Mouse (Mus musculus) heart, embryonic 16.5 days (tissue): ENCODE data around the gene Mn1. TPM values are rescaled to one million over a fixed set of nuclear protein-coding genes. Genes with fewer than 3 reads are reported as not detected.
A peak's percentile ranks its signal among the peaks of the same experiment; 100 is the strongest.

Experiments
- ATAC-seq: fragments of 200-750 bp; cut with Nextera tagmentation; replicated peaks from 2 replicates; pipeline ENCODE4 v1.8.0; 2017; ENCODE audit warnings: moderate number of reproducible peaks; ENCODE audit not compliant: insufficient read depth, low FRiP score; ENCODE audit errors: extremely low read depth
- H3K27ac ChIP-seq: fragments of 300-500 bp; sonication (generic); 2 replicates; pipeline ENCODE4 v1.5.1; 2014; ENCODE audit warnings: mild to moderate bottlenecking, low read length, control low read depth, moderate library complexity
- H3K27me3 ChIP-seq: fragments of 300-500 bp; sonication (generic); 2 replicates; pipeline ENCODE4 v1.6.1; 2014; ENCODE audit warnings: low read length, mixed read lengths; ENCODE audit not compliant: control insufficient read depth, insufficient read depth
- H3K36me3 ChIP-seq: fragments of 300-500 bp; sonication (generic); 2 replicates; pipeline ENCODE4 v1.6.1; 2014; ENCODE audit not compliant: control insufficient read depth, insufficient read depth
- H3K4me1 ChIP-seq: fragments of 300-500 bp; sonication (generic); 2 replicates; pipeline ENCODE4 v1.6.1; 2014; ENCODE audit warnings: low read length, mixed read lengths; ENCODE audit not compliant: control insufficient read depth, insufficient read depth
- H3K4me2 ChIP-seq: fragments of 300-500 bp; sonication (generic); 2 replicates; pipeline ENCODE4 v1.6.1; 2014; ENCODE audit warnings: low read depth, mild to moderate bottlenecking, control low read depth, low read length
- H3K4me3 ChIP-seq: fragments of 300-500 bp; sonication (generic); 2 replicates; pipeline ENCODE4 v1.5.1; 2014; ENCODE audit warnings: mild to moderate bottlenecking, control low read depth, low read length
- H3K9ac ChIP-seq: fragments of 300-500 bp; sonication (generic); 2 replicates; pipeline ENCODE4 v1.6.1; 2014; ENCODE audit warnings: low read length, control low read depth
- H3K9me3 ChIP-seq: fragments of 300-500 bp; sonication (generic); replicated peaks from 2 replicates; pipeline ENCODE4 v1.6.1; 2016; ENCODE audit warnings: low read length; ENCODE audit not compliant: control insufficient read depth
- WGBS: fragments of 180-500 bp; shearing (Covaris S2); extraction: QIAGEN DNeasy Blood & Tissue Kit; methylation state at CpG from one replicate; pipeline ENCODE4 v1.1.7; 2014; 5-methylcytosine and 5-hydroxymethylcytosine counted together
- polyA plus RNA-seq: library from polyadenylated mRNA; unstranded; fragments of >200 nt; fragmentation: Nextera tagmentation; extraction: Ambion mirVana; gene quantifications from 2 replicates; pipeline ENCODE4 v1.2.1, GENCODE M21; 2015

The Mn1 gene
- polyA plus RNA-seq, 1 experiment from 2014 or later: 5.4 TPM

DNA sequence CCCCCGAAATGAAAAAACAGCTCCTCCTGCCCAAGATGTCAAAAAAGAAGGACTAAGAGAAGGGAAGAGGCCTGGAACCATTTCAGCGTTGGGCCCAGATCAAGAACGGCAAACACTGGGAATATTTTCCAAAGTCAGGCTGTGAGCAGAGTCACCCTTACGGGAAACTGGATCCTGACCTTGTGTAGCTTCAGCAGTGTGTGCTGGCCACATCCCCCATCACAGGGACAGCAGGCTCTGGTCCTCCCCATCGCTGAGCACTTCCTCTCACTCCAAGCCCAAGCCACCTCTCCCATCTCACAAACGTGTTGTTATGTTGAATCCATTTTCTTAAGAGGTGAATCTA is 14.5 kb upstream of the Mn1 start:
- no peaks in the 10 kb centered on the region for H3K9me3 ChIP-seq
- ATAC-seq: no peak
- no peak overlapping the region for H3K4me3 ChIP-seq
- WGBS: 81% methylated on average over 6 of the region's 6 CpGs
- H3K36me3 ChIP-seq: no peaks in the 10 kb centered on the region
- no peak overlapping the region for H3K9ac ChIP-seq
- H3K4me2 ChIP-seq: no peak overlapping the region
- no peak overlapping the region for H3K27ac ChIP-seq
- H3K27me3 ChIP-seq: no peaks in the 10 kb centered on the region
- peaks cover 3% of the 10 kb centered on the region; the same call in 1 of the 2 replicates for H3K4me1 ChIP-seq

DNA sequence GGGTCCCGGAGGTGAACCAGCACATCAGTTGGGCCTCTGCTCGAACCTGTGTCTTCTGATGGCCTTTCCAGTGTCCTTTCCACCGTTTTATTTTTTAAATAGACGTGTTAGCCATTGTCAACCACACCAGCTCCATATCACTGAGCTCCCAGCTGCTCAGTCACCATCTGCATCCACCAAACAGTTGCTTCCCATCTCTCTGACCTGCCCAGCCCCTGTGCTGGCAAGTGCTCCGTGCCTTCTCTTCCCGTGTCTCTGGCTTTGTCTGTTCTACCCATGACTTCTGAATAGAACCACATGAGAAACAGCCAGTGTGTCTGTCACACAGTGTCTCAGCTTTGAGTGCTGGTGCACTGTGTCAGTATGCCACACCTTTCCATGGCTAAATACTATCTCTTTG is 12.4 kb upstream of the Mn1 start:
- Histone ChIP-seq H3K9ac (no peak overlapping the region), H3K4me1 (peaks cover 10% of the 10 kb centered on the region), H3K27ac (no peak overlapping the region), H3K4me3 (no peak overlapping the region), H3K9me3 (no peaks in the 10 kb centered on the region), H3K27me3 (no peaks in the 10 kb centered on the region), H3K4me2 (no peak overlapping the region), H3K36me3 (no peaks in the 10 kb centered on the region)
- WGBS: 72% methylated on average over 6 of the region's 6 CpGs
- ATAC-seq: no peak

DNA sequence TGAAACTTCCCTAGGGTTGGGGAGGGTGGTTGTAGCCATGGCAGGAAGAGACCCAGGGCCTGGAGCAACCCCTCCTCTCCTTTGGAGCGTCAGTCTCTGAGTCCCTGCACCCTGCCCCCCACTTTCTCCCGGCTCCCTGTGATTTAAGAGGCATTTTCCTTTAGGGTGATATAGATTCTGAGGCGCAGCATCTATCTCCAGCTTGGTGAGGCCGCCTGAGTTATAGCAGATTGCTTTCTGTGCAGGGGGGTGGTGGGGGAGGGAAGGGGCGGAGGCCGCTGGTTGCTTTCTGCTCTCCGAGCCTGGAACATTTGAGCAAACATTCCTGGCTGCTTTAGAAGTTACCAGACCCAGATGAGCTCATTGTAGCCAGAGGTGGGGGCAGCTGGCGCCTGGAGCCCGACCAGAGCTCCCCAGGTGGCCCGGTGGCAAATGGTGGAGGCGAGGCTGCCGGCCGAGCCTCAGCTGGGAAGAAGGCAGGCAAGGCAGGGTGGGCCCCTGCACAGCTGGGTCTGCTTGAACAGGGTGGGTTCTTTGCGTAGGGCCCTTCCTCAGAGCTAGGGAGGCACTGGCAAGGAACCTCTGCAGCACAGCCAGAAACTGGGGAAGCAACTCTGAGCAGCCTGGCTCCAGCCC is 8.6 kb upstream of the Mn1 start:
- Histone ChIP-seq H3K27ac (peak overlapping the region; percentile 46; the same call in 1 of the 2 replicates), H3K4me1 (peaks cover 17% of the 10 kb centered on the region), H3K4me3 (no peak overlapping the region), H3K9ac (peak overlapping the region; percentile 52), H3K36me3 (no peaks in the 10 kb centered on the region), H3K27me3 (peaks cover 11% of the 10 kb centered on the region), H3K4me2 (peak overlapping the region; percentile 19; the same call in 1 of the 2 replicates), H3K9me3 (no peaks in the 10 kb centered on the region)
- peak; percentile 67 for ATAC-seq
- 13% methylated on average over 14 of the region's 14 CpGs for WGBS

- H3K9me3 ChIP-seq: no peaks in the 10 kb centered on the region
- H3K27ac ChIP-seq: no peak overlapping the region
- peaks cover 12% of the 10 kb centered on the region for H3K27me3 ChIP-seq
- H3K36me3 ChIP-seq: no peaks in the 10 kb centered on the region
- H3K4me3 ChIP-seq: no peak overlapping the region
- H3K4me1 ChIP-seq: peaks cover 19% of the 10 kb centered on the region
- H3K4me2 ChIP-seq: no peak overlapping the region
- H3K9ac ChIP-seq: no peak overlapping the region
- WGBS: 4% methylated on average over 1 of the region's 1 CpGs
- no peak for ATAC-seq
Measured at GRCm38 (mm10) chr5:111409412-111410044, 7.6 kb upstream of the Mn1 start.

GRCm38 (mm10) chr5:111410665-111411064 is 6.5 kb upstream of the Mn1 start:
- no peak for ATAC-seq
- Histone ChIP-seq H3K9me3 (no peaks in the 10 kb centered on the region), H3K27me3 (peaks cover 22% of the 10 kb centered on the region), H3K9ac (no peak overlapping the region), H3K36me3 (no peaks in the 10 kb centered on the region), H3K27ac (no peak overlapping the region), H3K4me1 (peaks cover 22% of the 10 kb centered on the region), H3K4me2 (no peak overlapping the region), H3K4me3 (no peak overlapping the region)
- 57% methylated on average over 3 of the region's 3 CpGs for WGBS

DNA sequence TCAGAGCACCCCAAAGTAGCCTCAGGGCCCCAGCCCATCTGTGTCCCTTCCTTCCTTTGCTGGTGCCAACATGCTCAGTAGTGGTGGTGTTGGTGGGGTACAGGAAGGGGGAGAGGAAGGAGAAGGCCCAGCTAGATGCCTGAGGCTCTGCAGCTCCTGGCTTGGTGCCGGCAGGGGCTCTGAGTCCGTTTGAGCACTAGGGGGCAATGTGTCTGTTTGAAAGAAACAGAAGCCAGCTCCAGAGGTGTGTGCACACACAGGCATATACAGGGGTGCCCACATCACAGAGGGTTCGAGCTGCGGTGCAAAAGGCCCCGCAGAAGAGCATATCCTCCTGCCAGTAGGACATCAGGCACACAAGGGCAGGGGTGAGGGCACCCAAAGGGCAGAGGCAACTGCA is 3.0 kb upstream of the Mn1 start:
- no peak overlapping the region for H3K4me3 ChIP-seq
- H3K9ac ChIP-seq: no peak overlapping the region
- peaks cover 25% of the 10 kb centered on the region for H3K4me1 ChIP-seq
- no peaks in the 10 kb centered on the region for H3K9me3 ChIP-seq
- WGBS: 0% methylated on average over 5 of the region's 5 CpGs
- H3K27ac ChIP-seq: no peak overlapping the region
- H3K27me3 ChIP-seq: peaks cover 23% of the 10 kb centered on the region
- H3K36me3 ChIP-seq: no peaks in the 10 kb centered on the region
- ATAC-seq: no peak
- H3K4me2 ChIP-seq: no peak overlapping the region

DNA sequence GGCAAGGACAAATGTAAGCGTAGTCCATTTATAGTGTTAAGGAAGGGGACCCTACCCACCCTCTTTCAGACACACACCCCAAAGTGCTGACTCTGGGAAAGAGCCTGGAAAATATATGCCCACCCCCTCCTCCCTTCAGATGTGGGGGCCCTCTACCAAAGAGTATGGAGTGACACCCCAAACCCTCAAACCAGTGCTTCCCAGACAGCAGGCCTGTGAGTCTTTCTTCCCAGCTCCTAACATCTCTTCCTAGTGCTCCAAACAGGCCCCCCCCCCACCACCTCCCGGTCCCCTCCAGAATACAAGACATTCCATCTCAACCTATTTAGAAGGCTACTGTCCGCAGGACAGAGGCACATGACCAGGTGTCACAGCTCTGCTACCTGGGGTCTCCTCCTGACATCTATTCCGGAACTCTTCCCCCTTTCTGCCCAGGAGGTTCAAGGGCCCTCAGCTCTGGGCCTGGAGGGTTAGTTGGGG is 2.4 kb upstream of the Mn1 start:
- Histone ChIP-seq H3K4me2 (no peak overlapping the region), H3K4me1 (peaks cover 29% of the 10 kb centered on the region), H3K36me3 (no peaks in the 10 kb centered on the region), H3K4me3 (no peak overlapping the region), H3K9ac (no peak overlapping the region), H3K27ac (no peak overlapping the region), H3K9me3 (no peaks in the 10 kb centered on the region), H3K27me3 (peaks cover 27% of the 10 kb centered on the region)
- 62% methylated on average over 4 of the region's 4 CpGs for WGBS
- ATAC-seq: no peak

GRCm38 (mm10) chr5:111415575-111415974 is 1.6 kb upstream of the Mn1 start:
- H3K9me3 ChIP-seq: no peaks in the 10 kb centered on the region
- peak overlapping the region; percentile 88 for H3K4me3 ChIP-seq
- H3K27ac ChIP-seq: no peak overlapping the region
- H3K27me3 ChIP-seq: peaks cover 33% of the 10 kb centered on the region
- ATAC-seq: no peak
- H3K4me1 ChIP-seq: peaks cover 34% of the 10 kb centered on the region
- H3K9ac ChIP-seq: no peak overlapping the region; the same call in 1 of the 2 replicates
- H3K36me3 ChIP-seq: no peaks in the 10 kb centered on the region
- peak overlapping the region; percentile 99 for H3K4me2 ChIP-seq
- WGBS: 10% methylated on average over 14 of the region's 14 CpGs

DNA sequence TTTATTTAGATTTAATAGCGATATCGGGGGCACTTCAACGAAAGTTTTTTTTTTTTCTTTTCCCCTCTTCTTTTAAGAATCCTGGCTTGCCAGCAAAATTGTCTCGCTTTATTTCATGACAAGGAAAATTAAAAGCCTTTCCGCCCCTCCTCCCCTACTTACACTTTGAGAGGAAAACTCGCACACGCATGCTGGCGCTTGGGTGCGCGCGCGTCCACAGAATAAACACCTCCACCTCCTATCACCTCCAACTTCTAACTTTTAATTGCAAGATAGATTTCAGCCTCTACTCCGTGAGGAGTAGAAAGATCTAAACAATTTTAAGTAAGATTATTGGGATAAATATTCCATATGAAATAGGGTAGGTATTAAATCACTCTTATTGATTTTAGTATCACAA is 1.1 kb upstream of the Mn1 start:
- H3K9me3 ChIP-seq: no peaks in the 10 kb centered on the region
- peak overlapping the region; percentile 88 for H3K4me3 ChIP-seq
- peaks cover 36% of the 10 kb centered on the region for H3K4me1 ChIP-seq
- H3K27me3 ChIP-seq: peaks cover 37% of the 10 kb centered on the region
- no peak overlapping the region for H3K27ac ChIP-seq
- ATAC-seq: no peak
- peak overlapping the region; percentile 99 for H3K4me2 ChIP-seq
- H3K36me3 ChIP-seq: no peaks in the 10 kb centered on the region
- 2% methylated on average over 13 of the region's 13 CpGs for WGBS
- H3K9ac ChIP-seq: peak overlapping the region; percentile 91
